Mouse (Mus musculus) C3H10T1/2 (cell line): Measurements from ENCODE around the gene Gm11116. TPM values are rescaled to one million over a fixed set of nuclear protein-coding genes. Genes with fewer than 3 reads are reported as not detected.

Source experiments
- polyA plus RNA-seq, 2 experiments: library from polyadenylated mRNA; unstranded; fragments of >200 nt; fragmentation: generic; extraction: Trizol; gene quantifications; one replicate each; pipeline ENCODE4 v1.2.1; 2012; ENCODE audit warnings: missing spikeins in 2 of 2

The Gm11116 gene
- polyA plus RNA-seq, result not detected

DNA sequence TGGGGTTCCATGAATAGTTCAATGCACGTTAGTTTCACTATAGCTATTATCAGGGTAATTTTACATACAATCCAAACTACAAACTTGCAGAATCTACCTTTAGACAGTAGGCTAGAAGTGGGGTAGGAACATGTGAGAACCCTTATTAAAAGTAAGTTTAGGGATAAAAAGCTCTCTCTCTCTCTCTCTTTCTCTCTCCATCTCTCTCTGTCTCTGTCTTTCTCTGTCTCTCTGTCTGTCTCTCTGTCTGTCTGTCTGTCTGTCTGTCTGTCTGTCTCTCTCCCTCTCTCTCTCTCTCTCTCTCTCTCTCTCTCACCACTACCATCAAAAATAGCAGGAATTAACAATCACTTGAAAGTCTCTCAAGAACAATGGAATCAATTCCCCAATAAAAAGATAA, at the start of gene Gm11116:
Gene Gm11116, minus strand, starts transcription at position 101 of the 400 bp plus-strand sequence.

GRCm38 (mm10) chr5:88153999-88154398, 42.7 kb upstream of the Gm11116 start, which contains the start of gene Gm11115:
Gm11115 (minus strand) TSS chr5:88154099.

DNA sequence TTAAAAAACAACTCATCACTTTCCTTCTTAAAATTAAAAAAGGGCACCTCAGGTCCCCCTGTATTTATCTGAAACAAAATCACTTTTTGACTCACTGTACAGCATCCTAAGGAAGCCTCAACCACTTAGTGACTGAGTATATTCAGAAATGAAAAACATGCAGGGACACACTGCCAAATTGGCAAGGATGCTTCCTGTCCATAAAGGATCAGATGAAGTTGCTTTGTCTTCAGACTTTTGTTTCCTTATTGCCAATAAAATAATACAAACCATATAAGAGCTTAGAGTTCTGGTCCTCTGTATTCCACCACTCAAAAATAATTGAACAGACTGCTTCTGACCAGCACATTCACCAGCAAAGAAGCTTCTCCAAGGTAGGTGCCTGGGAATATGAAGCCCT, 25.1 kb downstream of the Gm11116 start, which contains the start of gene Smr2:
Gene Smr2, plus strand, starts transcription at position 301 of the 400 bp plus-strand sequence.

Other genes starting within 250 kb of the Gm11116 start
- gene Odam, start 226.5 kb downstream of the Gm11116 start, polyA plus RNA-seq, result not detected
- under 1 TPM in 1 of 2 experiments, not detected in 1; 0.08 TPM for gene Csn3, start 186.0 kb downstream of the Gm11116 start, polyA plus RNA-seq
- gene 2310003L06Rik, start 142.1 kb downstream of the Gm11116 start, polyA plus RNA-seq, result not detected
- gene Gm28434, start 142.0 kb downstream of the Gm11116 start, polyA plus RNA-seq, result not detected
- not detected for gene Cabs1, start 132.1 kb downstream of the Gm11116 start, polyA plus RNA-seq
- gene Smr3a, start 109.0 kb downstream of the Gm11116 start, polyA plus RNA-seq, result not detected
- not detected for gene Smr2, start 25.0 kb downstream of the Gm11116 start, polyA plus RNA-seq
- gene Gm11115, start 42.6 kb upstream of the Gm11116 start, polyA plus RNA-seq, result not detected
- gene Gm7714, start 157.4 kb upstream of the Gm11116 start, polyA plus RNA-seq, result not detected
- not detected for gene Prol1, start 205.8 kb upstream of the Gm11116 start, polyA plus RNA-seq